Mouse (Mus musculus) cortical plate, adult 2 months (tissue): ENCODE measurements around the gene Gabrd. TPM values are rescaled to one million over a fixed set of nuclear protein-coding genes. Genes with fewer than 3 reads are reported as not detected.
"Not testable (repeated sequence)": the region's sequence is repeated elsewhere in the genome, so short reads cannot be mapped to it uniquely, and the experiment has no call there.

Experiments
- H3K27ac ChIP-seq: fragments of 200-500 bp; 2 replicates; pipeline ENCODE4 v1.5.1; 2012; ENCODE audit warnings: low read length, control low read depth, inconsistent platforms; ENCODE audit not compliant: insufficient read depth
- H3K4me1 ChIP-seq: fragments of 200-500 bp; 2 replicates; pipeline ENCODE4 v1.6.1; 2011; ENCODE audit warnings: low read length; ENCODE audit not compliant: control insufficient read depth, insufficient read depth
- H3K4me3 ChIP-seq: fragments of 200-500 bp; 2 replicates; pipeline ENCODE4 v1.5.1; 2011; ENCODE audit warnings: mild to moderate bottlenecking, low read length, control low read depth; ENCODE audit not compliant: insufficient read depth
- CTCF ChIP-seq: fragments of 200-500 bp; IDR thresholded peaks from 2 replicates; pipeline ENCODE4 v1.5.1; 2011; ENCODE audit warnings: mild to moderate bottlenecking, control low read depth, low read length; ENCODE audit not compliant: insufficient read depth; ENCODE audit errors: extremely low read depth
- POLR2A ChIP-seq: fragments of 200-500 bp; IDR thresholded peaks from 2 replicates; pipeline ENCODE4 v1.6.1; 2011; ENCODE audit warnings: mild to moderate bottlenecking, low read length, control low read depth; ENCODE audit not compliant: insufficient read depth; ENCODE audit errors: extremely low read depth
- polyA plus RNA-seq: library from polyadenylated mRNA; depleted of rRNA; stranded (reverse); fragments of >200 nt; gene quantifications from 2 replicates; pipeline ENCODE4 v1.2.3, GENCODE M21; 2012; rRNA removed

Gabrd gene
- 129 and 141 TPM in 2 replicates for polyA plus RNA-seq

DNA sequence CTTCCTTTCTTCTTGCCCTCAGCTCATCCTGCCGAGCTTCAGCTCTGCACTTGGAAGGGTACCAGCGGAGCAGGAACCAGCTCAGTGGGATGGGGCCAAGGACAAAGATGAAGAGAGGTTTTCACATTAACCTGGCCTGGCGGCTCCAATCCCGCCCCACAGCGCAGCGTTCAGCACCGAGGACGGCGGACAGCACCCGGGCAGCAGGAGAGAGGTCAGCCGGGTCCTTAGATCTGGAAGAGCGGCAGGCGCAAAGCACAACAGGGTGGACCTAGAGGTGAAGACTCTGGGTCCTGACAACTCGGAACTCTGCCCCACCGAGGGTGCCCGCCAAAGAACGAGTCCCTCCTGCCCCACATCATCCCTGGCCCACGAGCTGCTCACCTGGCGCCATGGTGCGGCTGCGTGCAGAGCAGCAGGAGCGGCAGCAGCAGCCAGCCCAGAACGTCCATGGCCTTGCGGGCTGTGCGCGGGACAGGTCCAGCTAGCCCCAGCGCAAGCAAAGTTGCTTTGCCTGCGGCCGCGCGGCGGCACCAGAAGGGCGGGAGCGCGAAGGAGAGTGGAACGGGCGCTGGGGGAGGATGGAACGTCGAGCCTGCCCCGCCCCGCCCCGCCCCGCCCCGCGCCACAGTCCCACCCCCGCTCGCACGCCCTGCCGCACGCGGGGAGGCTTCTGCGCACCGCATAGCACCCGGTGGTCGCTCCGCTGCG, at the start of gene Gabrd:
Gene Gabrd (minus strand): TSS at position 602 of the 711 bp plus-strand sequence.
- TF ChIP-seq POLR2A = peak; percentile 54; the same call in 1 of the 2 replicates
- no peak for TF ChIP-seq CTCF
- peaks cover 5% of the 10 kb centered on the region for H3K4me1 ChIP-seq
- H3K4me3 ChIP-seq = peak within 1 kb of the TSS; percentile 96
- H3K27ac ChIP-seq = peak within 1 kb of the TSS; percentile 53

DNA sequence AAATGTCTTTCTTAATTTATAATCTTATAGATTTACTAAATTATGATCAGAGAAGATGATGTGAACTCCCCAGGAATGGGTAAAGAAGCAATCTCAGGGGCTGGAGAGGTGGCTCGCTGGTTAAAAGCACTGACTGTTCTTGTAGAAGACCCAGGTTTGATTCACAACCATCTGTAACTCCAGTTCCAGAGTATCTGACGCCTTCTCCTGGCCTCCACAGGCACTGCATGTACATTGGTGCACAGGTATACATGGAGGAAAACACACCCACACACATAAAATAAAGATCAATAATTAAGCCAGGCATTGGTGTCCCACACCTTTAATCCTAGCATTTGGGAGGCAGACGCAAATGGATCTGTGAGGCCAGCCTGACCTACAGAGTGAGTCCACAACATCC, 44.9 kb upstream of the Gabrd start:
- no peak overlapping the region for H3K27ac ChIP-seq

DNA sequence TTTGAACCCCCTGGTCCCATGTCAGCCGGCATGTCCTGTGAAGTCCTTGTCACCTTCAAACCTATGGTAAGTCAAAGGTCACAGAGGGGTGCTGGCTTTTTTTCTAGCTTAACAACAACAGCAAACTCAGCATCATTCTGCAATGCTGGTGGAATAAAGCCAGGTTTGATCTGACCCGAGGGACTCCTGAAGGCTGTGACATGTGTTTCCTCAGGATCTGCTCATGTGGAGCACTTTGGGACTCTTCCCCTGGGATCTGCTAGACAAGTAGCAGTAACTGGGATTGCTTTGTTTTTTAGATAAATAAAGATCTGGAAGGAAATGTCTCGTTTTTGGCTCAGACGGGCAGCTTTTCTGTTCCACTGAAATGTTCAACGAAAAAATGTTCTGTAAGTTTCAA, 36.1 kb upstream of the Gabrd start:
- no peaks in the 10 kb centered on the region for H3K4me1 ChIP-seq
- no peak overlapping the region for H3K4me3 ChIP-seq
- no peak overlapping the region for H3K27ac ChIP-seq
- no peak for TF ChIP-seq POLR2A
- TF ChIP-seq CTCF = no peak

More for the DNA sequence above, 44.9 kb upstream of the Gabrd start:
- no peak overlapping the region for H3K4me3 ChIP-seq
- TF ChIP-seq CTCF (no peak), POLR2A (no peak)
- no peaks in the 10 kb centered on the region for H3K4me1 ChIP-seq

DNA sequence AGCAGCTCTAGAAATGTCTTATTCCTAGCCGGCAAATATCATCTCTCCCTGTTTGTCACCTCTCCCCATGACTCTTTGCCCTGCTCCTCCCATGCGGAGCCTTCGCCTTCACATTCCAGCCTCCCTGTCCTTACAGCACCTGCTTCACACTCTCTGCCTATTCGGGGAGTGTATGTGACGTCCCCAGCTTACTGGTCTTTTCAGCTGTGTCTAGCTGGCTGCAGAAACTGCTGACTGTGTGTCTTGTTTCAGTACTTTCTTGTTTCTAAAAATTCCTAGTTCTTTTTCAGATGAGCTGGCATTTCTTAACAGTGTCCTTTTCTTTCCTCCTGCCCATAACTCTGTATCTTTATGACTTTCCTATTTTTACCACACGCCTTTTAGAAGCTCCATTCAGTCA, 34.4 kb upstream of the Gabrd start:
- TF ChIP-seq CTCF = no peak
- TF ChIP-seq POLR2A = no peak
- no peaks in the 10 kb centered on the region for H3K4me1 ChIP-seq
- peak overlapping the region; percentile 82; the same call in 1 of the 2 replicates for H3K27ac ChIP-seq
- H3K4me3 ChIP-seq = no peak overlapping the region

DNA sequence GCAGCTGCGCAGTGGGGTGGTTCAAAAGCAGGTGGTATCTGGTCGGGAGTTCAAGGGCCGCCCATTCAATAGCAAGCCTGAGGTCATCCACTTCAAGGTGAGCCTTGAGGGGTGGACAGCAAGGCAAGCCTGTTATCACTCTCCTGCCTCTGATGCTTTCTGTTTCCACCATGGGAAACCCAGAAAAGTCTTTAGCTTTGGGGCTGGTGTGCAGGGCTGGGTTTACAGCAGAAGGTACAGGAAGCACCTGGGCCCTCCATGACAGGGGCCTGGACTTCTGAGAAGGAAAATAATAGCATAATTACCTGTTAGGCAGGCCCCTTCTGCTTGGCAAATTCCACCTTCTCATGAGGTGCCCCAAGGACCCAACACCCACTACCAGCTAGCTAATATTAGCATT, 31.3 kb upstream of the Gabrd start:
- Histone ChIP-seq H3K4me3 (no peak overlapping the region), H3K27ac (no peak overlapping the region), H3K4me1 (no peaks in the 10 kb centered on the region)
- no peak for TF ChIP-seq POLR2A
- no peak for TF ChIP-seq CTCF

DNA sequence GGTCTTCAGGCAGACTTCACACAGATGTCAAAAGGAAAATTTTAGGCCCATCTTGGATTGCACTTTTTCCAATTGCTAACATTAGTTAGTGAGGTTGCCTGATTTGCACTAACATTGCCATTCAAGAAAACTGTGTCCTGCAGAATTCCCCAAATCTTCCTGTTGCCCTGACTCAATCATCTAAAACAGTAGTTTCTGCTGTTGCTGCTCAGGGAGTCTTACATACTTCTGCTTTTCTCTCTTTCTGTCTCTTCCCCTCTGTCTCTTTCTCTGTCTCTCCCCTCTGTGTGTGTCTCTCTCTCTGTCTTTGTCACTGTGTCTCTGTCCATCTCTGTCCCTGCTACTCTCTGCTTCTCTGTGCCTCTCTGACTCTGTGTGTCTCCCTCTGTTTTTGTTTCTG, 30.5 kb upstream of the Gabrd start:
- H3K27ac ChIP-seq = no peak overlapping the region
- no peak for TF ChIP-seq CTCF
- TF ChIP-seq POLR2A = no peak
- H3K4me3 ChIP-seq = no peak overlapping the region
- no peaks in the 10 kb centered on the region for H3K4me1 ChIP-seq

DNA sequence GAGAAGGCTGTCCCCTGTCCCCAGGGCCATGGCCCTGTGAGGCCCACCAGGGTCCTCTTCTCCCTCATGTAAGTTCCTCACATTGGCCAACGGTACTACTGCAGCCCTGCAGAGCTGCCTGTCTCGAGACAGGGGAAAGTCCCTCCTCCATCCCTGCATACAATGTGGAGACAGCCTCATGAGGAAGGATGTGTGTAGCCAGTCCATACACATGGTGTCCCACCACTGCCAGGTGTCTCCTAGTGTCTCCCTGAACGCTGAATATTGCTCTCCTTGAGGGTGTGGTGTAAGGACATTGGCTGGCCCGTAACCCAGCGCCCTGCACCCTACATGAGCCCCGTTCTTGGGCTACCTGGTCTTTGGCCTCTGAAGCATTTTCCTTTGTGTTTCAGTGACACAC, 28.4 kb upstream of the Gabrd start:
- Histone ChIP-seq H3K4me1 (no peaks in the 10 kb centered on the region), H3K4me3 (no peak overlapping the region), H3K27ac (no peak overlapping the region)
- no peak for TF ChIP-seq CTCF
- no peak for TF ChIP-seq POLR2A

DNA sequence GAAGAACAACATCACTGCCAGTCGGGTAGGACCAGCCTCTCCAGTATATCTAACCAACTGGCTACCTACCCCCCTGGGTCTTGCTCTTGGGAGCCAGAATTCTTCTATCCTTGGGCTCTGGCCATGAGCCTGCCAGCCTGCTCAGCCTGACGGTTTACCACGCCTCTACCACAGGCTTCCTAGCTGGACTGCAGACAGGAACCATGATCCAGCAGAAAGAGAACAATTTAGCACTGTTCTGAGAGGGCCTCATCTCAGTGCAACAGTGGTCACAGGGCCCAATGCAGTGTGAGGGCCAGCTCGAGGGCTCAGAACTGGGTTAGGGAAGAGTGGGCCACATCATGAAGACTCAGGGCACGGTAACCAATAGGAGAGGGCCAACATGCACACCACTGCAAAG, 26.1 kb upstream of the Gabrd start:
- H3K4me1 ChIP-seq = no peaks in the 10 kb centered on the region
- TF ChIP-seq POLR2A = no peak
- no peak for TF ChIP-seq CTCF
- no peak overlapping the region for H3K4me3 ChIP-seq
- H3K27ac ChIP-seq = no peak overlapping the region

DNA sequence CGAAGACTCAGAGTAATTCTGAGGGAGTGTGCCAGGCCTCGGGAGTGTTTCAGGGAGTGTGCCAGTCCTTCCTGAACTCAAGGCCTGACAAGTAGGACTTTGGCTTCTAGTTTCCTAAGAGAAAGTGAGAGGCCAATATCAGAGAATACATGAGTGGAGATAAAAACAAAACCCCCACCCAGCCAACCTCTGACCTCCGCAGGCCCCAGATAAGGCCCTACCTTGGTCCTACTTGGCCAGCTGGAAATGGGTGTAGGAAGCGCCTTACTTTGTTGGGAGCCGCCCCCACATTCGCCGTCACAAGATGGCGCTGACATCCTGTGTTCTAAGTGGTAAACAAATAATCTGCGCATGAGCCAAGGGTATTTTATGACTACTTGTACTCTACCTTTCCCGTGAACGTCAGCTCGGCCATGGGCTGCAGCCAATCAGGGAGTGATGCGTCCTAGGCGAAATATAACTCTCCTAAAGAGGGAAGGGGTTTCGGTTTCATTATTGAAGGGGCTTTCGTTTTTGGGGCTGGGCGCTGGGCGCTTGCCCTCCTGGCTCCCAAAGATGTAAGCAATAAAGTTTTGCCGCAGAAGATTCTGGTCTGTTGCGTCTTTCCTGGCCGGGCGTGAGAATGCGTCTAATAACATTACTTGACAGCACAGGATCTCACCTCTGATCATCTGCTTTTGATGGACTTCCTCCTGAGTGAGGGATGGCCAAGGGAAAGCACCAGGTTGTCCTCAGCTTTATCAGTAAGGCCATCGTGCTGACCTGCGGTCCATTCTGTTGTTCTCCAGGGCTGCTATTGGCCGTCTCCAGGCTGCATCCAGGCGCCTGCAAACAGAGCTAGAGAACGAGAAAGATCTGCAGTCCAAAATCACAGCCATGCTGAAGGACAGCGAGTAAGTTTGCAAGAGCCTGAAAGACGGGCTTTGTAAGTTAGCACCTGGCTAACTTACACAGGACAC, 23.8 kb upstream of the Gabrd start:
- H3K4me1 ChIP-seq, H3K27ac ChIP-seq, H3K4me3 ChIP-seq: not testable (repeated sequence)

DNA sequence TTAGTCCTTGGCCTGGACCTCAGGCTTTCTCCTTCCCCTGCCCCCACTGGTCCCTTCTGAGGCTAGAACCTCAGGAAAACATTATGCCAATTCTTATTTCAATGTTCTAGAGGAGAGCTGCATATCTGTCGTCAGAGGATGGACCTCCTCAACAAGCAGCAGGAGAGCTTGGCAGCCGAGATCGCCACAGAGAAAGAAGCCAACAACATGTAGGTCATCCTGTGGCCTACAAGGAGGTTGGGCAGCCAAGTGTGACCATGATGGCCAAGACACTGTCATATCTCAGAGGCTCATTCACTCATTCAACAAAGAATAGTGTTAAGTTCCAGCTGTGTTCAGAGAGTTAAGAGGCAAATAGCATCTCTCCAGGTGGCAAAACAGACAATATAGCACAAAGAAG, 22.2 kb upstream of the Gabrd start:
- H3K4me3 ChIP-seq = no peak overlapping the region

More for the DNA sequence above, 22.2 kb upstream of the Gabrd start:
- Histone ChIP-seq H3K27ac (no peak overlapping the region), H3K4me1 (no peaks in the 10 kb centered on the region)
- TF ChIP-seq CTCF = no peak
- no peak for TF ChIP-seq POLR2A
